Mouse (Mus musculus) heart, adult 2 months (tissue): ENCODE data around the gene Pdgfc. TPM values are rescaled to one million over a fixed set of nuclear protein-coding genes. Genes with fewer than 3 reads are reported as not detected.

Experiments used
- DNase-seq, 2 experiments: peaks; one replicate each; pipeline ENCODE4 v3.0.0; 2021
- H3K27ac ChIP-seq: fragments of 200-600 bp; 2 replicates; pipeline ENCODE4 v1.8.1; 2022
- H3K27me3 ChIP-seq: fragments of 200-500 bp; 2 replicates; pipeline ENCODE4 v1.6.1; 2012; ENCODE audit warnings: mild to moderate bottlenecking, low read length, inconsistent platforms, mixed read lengths; ENCODE audit not compliant: control insufficient read depth, insufficient read depth
- H3K36me3 ChIP-seq: fragments of 200-500 bp; 2 replicates; pipeline ENCODE4 v1.6.1; 2012; ENCODE audit warnings: low read length, inconsistent platforms; ENCODE audit not compliant: control insufficient read depth, insufficient read depth
- H3K4me1 ChIP-seq: fragments of 200-500 bp; 2 replicates; pipeline ENCODE4 v1.6.1; 2011; ENCODE audit warnings: low read length; ENCODE audit not compliant: control insufficient read depth, insufficient read depth
- H3K4me3 ChIP-seq: fragments of 200-600 bp; 2 replicates; pipeline ENCODE4 v1.8.1; 2022
- H3K79me2 ChIP-seq: fragments of 200-500 bp; replicated peaks from 2 replicates; pipeline ENCODE4 v1.6.1; 2012; ENCODE audit warnings: mild to moderate bottlenecking, inconsistent platforms, low read length, moderate library complexity, mixed read lengths; ENCODE audit not compliant: control insufficient read depth, insufficient read depth
- H3K9ac ChIP-seq: fragments of 200-500 bp; 2 replicates; pipeline ENCODE4 v1.6.1; 2012; ENCODE audit warnings: low read depth, mild to moderate bottlenecking, control low read depth, inconsistent platforms, low read length, mixed read lengths
- CTCF ChIP-seq: fragments of 200-600 bp; IDR thresholded peaks from 2 replicates; pipeline ENCODE4 v1.8.1; 2022; ENCODE audit warnings: antibody characterized with exemption, mild to moderate bottlenecking, moderate library complexity
- EP300 ChIP-seq: fragments of 200-500 bp; IDR thresholded peaks from 2 replicates; pipeline ENCODE4 v1.6.1; 2011; ENCODE audit warnings: low read depth, low read length, control low read depth; ENCODE audit not compliant: insufficient read depth
- POLR2A ChIP-seq: fragments of 200-500 bp; IDR thresholded peaks from 2 replicates; pipeline ENCODE4 v1.6.1; 2011; ENCODE audit warnings: mild to moderate bottlenecking, low read depth, low read length, control low read depth; ENCODE audit not compliant: insufficient read depth
- WGBS: fragments of 180-500 bp; shearing (Covaris S2); methylation state at CpG from one replicate; pipeline ENCODE4 v1.1.7; 2018; 5-methylcytosine and 5-hydroxymethylcytosine counted together
- intact Hi-C: fragments of 180-260 bp; cut with DNase I; formaldehyde crosslinking; loops from one replicate; pipeline ENCODE4 v1.15.1; 2025
- polyA plus RNA-seq: library from polyadenylated mRNA; depleted of rRNA; stranded (reverse); fragments of >200 nt; gene quantifications from 2 replicates; pipeline ENCODE4 v1.2.3, GENCODE M21; 2012
- total RNA-seq, 2 experiments: library from RNA; stranded (reverse); gene quantifications; 2 replicates each; pipeline ENCODE4 v1.2.3; 2021

Gene Pdgfc
- total and polyA plus RNA-seq, 3 experiments, result 1.5 to 3.0 (median 2.8) TPM

GRCm38 (mm10) chr3:81205201-81205600 lies 169.0 kb downstream of the Pdgfc start:
- Histone ChIP-seq H3K4me1 (no peaks in the 10 kb centered on the region), H3K27me3 (no peaks in the 10 kb centered on the region), H3K36me3 (no peaks in the 10 kb centered on the region), H3K9ac (no peak overlapping the region), H3K27ac (no peak overlapping the region), H3K4me3 (no peak overlapping the region), H3K79me2 (no peaks in the 10 kb centered on the region)
- WGBS, result 43% methylated on average over 5 of the region's 5 CpGs
- TF ChIP-seq EP300, result no peak
- DNase-seq, result no peak
- intact Hi-C loops, result no loop called here

GRCm38 (mm10) chr3:81208246-81208645 lies 172.0 kb downstream of the Pdgfc start:
- 62% methylated on average over 2 of the region's 2 CpGs for WGBS

DNA sequence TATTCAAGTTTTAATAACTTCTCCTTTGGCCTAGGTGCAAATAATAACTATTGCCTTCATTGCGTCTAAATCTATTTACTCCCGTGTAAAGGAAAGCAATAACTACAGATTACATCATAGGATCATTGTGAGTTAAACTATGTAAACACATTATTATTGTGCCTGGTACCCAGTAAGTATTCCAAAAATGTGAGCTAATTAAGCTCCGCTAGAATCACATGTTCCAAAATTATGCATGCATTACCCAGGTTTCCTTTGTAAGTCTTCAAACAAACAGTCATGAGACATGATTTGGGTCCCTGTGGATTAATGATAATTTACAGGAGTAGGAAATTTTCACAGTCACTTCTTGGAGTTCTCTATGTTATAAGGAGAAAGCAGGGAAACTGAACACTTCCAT lies 174.9 kb downstream of the Pdgfc start:
- Histone ChIP-seq H3K27ac (no peak overlapping the region), H3K9ac (no peak overlapping the region), H3K4me1 (no peaks in the 10 kb centered on the region), H3K4me3 (no peak overlapping the region), H3K27me3 (no peaks in the 10 kb centered on the region), H3K79me2 (no peaks in the 10 kb centered on the region), H3K36me3 (no peaks in the 10 kb centered on the region; the same call in 1 of the 2 replicates)
- no peak for DNase-seq
- intact Hi-C loops, result no loop called here
- TF ChIP-seq EP300 (no peak), CTCF (no peak), POLR2A (no peak)
- 80% methylated on average over 3 of the region's 3 CpGs for WGBS

More at GRCm38 (mm10) chr3:81208246-81208645, 172.0 kb downstream of the Pdgfc start:
- intact Hi-C loops, result no loop called here
- no peak overlapping the region for H3K4me3 ChIP-seq
- TF ChIP-seq POLR2A (no peak), EP300 (no peak), CTCF (no peak)
- DNase-seq, result no peak
- H3K79me2 ChIP-seq, result no peaks in the 10 kb centered on the region
- no peak overlapping the region for H3K27ac ChIP-seq
- H3K4me1 ChIP-seq, result no peaks in the 10 kb centered on the region
- no peak overlapping the region for H3K9ac ChIP-seq
- H3K36me3 ChIP-seq, result no peaks in the 10 kb centered on the region
- H3K27me3 ChIP-seq, result no peaks in the 10 kb centered on the region

- 85% methylated on average over 3 of the region's 3 CpGs for WGBS
- Histone ChIP-seq H3K4me1 (no peaks in the 10 kb centered on the region), H3K79me2 (no peaks in the 10 kb centered on the region), H3K36me3 (no peaks in the 10 kb centered on the region; the same call in 1 of the 2 replicates), H3K4me3 (no peak overlapping the region), H3K27me3 (no peaks in the 10 kb centered on the region), H3K27ac (no peak overlapping the region), H3K9ac (no peak overlapping the region)
- DNase-seq, result no peak
- intact Hi-C loops, result no loop called here
- TF ChIP-seq CTCF (no peak), POLR2A (no peak), EP300 (no peak)
Observed at GRCm38 (mm10) chr3:81211666-81212065, 175.4 kb downstream of the Pdgfc start.

GRCm38 (mm10) chr3:81215547-81216118 lies 179.4 kb downstream of the Pdgfc start:
- no peaks in the 10 kb centered on the region for H3K79me2 ChIP-seq
- no peaks in the 10 kb centered on the region; the same call in 1 of the 2 replicates for H3K36me3 ChIP-seq
- H3K4me3 ChIP-seq, result no peak overlapping the region
- H3K9ac ChIP-seq, result no peak overlapping the region
- no peak for DNase-seq
- WGBS, result 51% methylated on average over 4 of the region's 4 CpGs
- H3K27me3 ChIP-seq, result no peaks in the 10 kb centered on the region
- intact Hi-C loops, result no loop called here
- no peak for TF ChIP-seq EP300
- no peak for TF ChIP-seq POLR2A
- TF ChIP-seq CTCF, result no peak
- no peak overlapping the region for H3K27ac ChIP-seq
- no peaks in the 10 kb centered on the region for H3K4me1 ChIP-seq

DNA sequence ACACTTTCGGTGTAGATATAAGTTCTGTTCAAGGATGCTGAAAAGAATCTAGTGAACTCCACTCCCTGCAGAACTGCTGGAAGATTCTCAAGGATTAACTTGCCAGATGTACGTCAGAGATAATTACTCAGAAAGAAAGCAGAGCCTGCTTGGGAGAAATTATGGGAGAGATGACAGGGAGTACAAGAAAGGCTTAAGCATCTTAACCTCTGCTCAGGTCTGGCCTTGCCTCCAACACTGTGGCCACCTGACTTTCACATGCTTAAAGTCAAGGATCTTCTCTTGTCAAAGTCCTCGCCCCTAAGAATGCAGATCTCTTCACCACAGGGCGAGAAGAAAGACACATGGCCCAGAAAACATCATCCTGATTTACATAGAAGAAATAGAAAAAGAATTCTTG lies 185.5 kb downstream of the Pdgfc start:
- intact Hi-C loops, result no loop called here
- no peak overlapping the region for H3K27ac ChIP-seq
- no peaks in the 10 kb centered on the region for H3K4me1 ChIP-seq
- DNase-seq, result no peak
- H3K79me2 ChIP-seq, result no peaks in the 10 kb centered on the region
- H3K9ac ChIP-seq, result no peak overlapping the region
- no peaks in the 10 kb centered on the region for H3K36me3 ChIP-seq
- no peak for TF ChIP-seq EP300
- TF ChIP-seq POLR2A, result no peak
- no peak for TF ChIP-seq CTCF
- H3K27me3 ChIP-seq, result no peaks in the 10 kb centered on the region
- no peak overlapping the region for H3K4me3 ChIP-seq
- WGBS, result 71% methylated on average over 4 of the region's 4 CpGs
